Mouse (Mus musculus) bone marrow, adult 2 months (tissue): ENCODE results near the gene Serinc5.

Experiments
- CTCF ChIP-seq: fragments of 200-500 bp; IDR thresholded peaks from 2 replicates; pipeline ENCODE4 v1.5.1; 2011; ENCODE audit warnings: low read length, control low read depth; ENCODE audit not compliant: control insufficient read depth, insufficient read depth
- POLR2A ChIP-seq: fragments of 200-500 bp; IDR thresholded peaks from 2 replicates; pipeline ENCODE4 v1.6.1; 2011; ENCODE audit warnings: low read depth, mild to moderate bottlenecking, control low read depth, low read length, borderline replicate concordance; ENCODE audit not compliant: control insufficient read depth

DNA sequence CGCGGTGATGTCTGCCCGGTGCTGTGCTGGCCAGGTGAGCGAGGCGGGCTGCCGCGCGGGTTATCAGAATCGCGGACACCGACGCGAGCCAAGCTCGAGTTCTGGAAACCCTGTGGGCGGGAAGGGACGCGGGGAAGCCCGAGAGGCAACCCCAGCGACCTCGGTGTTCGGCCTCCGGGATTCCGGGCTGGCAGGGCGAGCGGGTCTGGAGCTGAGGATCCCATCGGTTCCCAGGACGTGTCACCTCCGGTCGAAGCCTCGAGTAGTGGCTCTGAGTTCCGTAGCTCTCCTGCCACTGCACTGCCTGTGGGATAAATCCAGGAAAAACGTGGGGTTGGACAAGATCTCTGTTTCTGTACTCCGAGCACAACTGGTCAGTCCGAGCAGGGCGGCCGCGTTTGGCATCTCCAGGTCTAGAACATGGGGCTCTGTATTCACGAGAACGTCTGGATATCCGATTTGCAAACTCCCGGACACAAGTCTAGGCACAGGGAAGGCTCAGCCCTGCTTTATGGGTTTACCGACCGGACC is 428 bp downstream of the Serinc5 start:
- TF ChIP-seq CTCF (no peak), POLR2A (no peak)
